Mouse (Mus musculus): ENCODE measurements around the gene Kbtbd12. TPM values are rescaled to one million over a fixed set of nuclear protein-coding genes. Genes with fewer than 3 reads are reported as not detected.

Kbtbd12 gene
- polyA plus RNA-seq, 1 experiment from 2014 or later = 0.55 TPM

- no peak for ATAC-seq (ENCODE audit: insufficient number of reproducible peaks, low FRiP score, low TSS enrichment, low read depth)
- Histone ChIP-seq H3K36me3 (no peaks in the 10 kb centered on the region), H3K4me2 (replicated peaks) (no peak overlapping the region), H3K9ac (no peak overlapping the region), H3K9me3 (replicated peaks) (no peaks in the 10 kb centered on the region), H3K27me3 (no peaks in the 10 kb centered on the region), H3K27ac (replicated peaks) (no peak overlapping the region), H3K4me3 (replicated peaks) (no peak overlapping the region), H3K4me1 (peaks cover 8% of the 10 kb centered on the region; the same call in 1 of the 2 replicates)
- WGBS = 68% methylated on average over 4 of the region's 4 CpGs
Observed at GRCm38 (mm10) chr6:88641346-88641920, 3.7 kb upstream of the Kbtbd12 start.

GRCm38 (mm10) chr6:88640331-88640730, 2.6 kb upstream of the Kbtbd12 start:
- 40% methylated on average over 3 of the region's 3 CpGs for WGBS
- Histone ChIP-seq H3K4me1 (peaks cover 8% of the 10 kb centered on the region; the same call in 1 of the 2 replicates), H3K27me3 (no peaks in the 10 kb centered on the region), H3K27ac (replicated peaks) (no peak overlapping the region), H3K4me3 (replicated peaks) (no peak overlapping the region), H3K4me2 (replicated peaks) (no peak overlapping the region), H3K9ac (no peak overlapping the region), H3K36me3 (no peaks in the 10 kb centered on the region), H3K9me3 (replicated peaks) (no peaks in the 10 kb centered on the region)
- ATAC-seq (ENCODE audit: insufficient number of reproducible peaks, low FRiP score, low TSS enrichment, low read depth) = no peak

- H3K4me1 ChIP-seq = peaks cover 8% of the 10 kb centered on the region; the same call in 1 of the 2 replicates
- H3K9me3 ChIP-seq (replicated peaks) = no peaks in the 10 kb centered on the region
- 3% methylated on average over 9 of the region's 9 CpGs for WGBS
- no peak overlapping the region for H3K9ac ChIP-seq
- H3K36me3 ChIP-seq = no peaks in the 10 kb centered on the region
- no peak overlapping the region for H3K4me3 ChIP-seq (replicated peaks)
- no peaks in the 10 kb centered on the region for H3K27me3 ChIP-seq
- H3K27ac ChIP-seq (replicated peaks) = no peak overlapping the region
- H3K4me2 ChIP-seq (replicated peaks) = no peak overlapping the region
- no peak for ATAC-seq (ENCODE audit: insufficient number of reproducible peaks, low FRiP score, low TSS enrichment, low read depth)
Observed at GRCm38 (mm10) chr6:88639921-88640320, 2.2 kb upstream of the Kbtbd12 start.

GRCm38 (mm10) chr6:88639372-88639920, 1.7 kb upstream of the Kbtbd12 start:
- no peak for ATAC-seq (ENCODE audit: insufficient number of reproducible peaks, low FRiP score, low TSS enrichment, low read depth)
- 32% methylated on average over 6 of the region's 6 CpGs for WGBS
- H3K4me2 ChIP-seq (replicated peaks) = no peak overlapping the region

GRCm38 (mm10) chr6:88638917-88639316, 1.2 kb upstream of the Kbtbd12 start:
- Histone ChIP-seq H3K4me2 (replicated peaks) (no peak overlapping the region), H3K9me3 (replicated peaks) (no peaks in the 10 kb centered on the region), H3K4me3 (replicated peaks) (no peak overlapping the region), H3K27ac (replicated peaks) (no peak overlapping the region), H3K9ac (no peak overlapping the region), H3K27me3 (no peaks in the 10 kb centered on the region), H3K36me3 (no peaks in the 10 kb centered on the region), H3K4me1 (peaks cover 8% of the 10 kb centered on the region; the same call in 1 of the 2 replicates)
- 36% methylated on average over 1 of the region's 1 CpGs for WGBS
- no peak for ATAC-seq (ENCODE audit: insufficient number of reproducible peaks, low FRiP score, low TSS enrichment, low read depth)

More at GRCm38 (mm10) chr6:88639372-88639920, 1.7 kb upstream of the Kbtbd12 start:
- H3K36me3 ChIP-seq = no peaks in the 10 kb centered on the region
- no peak overlapping the region for H3K27ac ChIP-seq (replicated peaks)
- H3K4me3 ChIP-seq (replicated peaks) = no peak overlapping the region
- H3K27me3 ChIP-seq = no peaks in the 10 kb centered on the region
- peaks cover 8% of the 10 kb centered on the region; the same call in 1 of the 2 replicates for H3K4me1 ChIP-seq
- no peaks in the 10 kb centered on the region for H3K9me3 ChIP-seq (replicated peaks)
- H3K9ac ChIP-seq = no peak overlapping the region

GRCm38 (mm10) chr6:88635881-88636754, 1.6 kb downstream of the Kbtbd12 start:
- Histone ChIP-seq H3K4me3 (replicated peaks) (no peak overlapping the region), H3K9ac (no peak overlapping the region), H3K4me1 (peaks cover 8% of the 10 kb centered on the region; the same call in 1 of the 2 replicates), H3K4me2 (replicated peaks) (no peak overlapping the region), H3K27ac (replicated peaks) (no peak overlapping the region), H3K36me3 (no peaks in the 10 kb centered on the region), H3K9me3 (replicated peaks) (no peaks in the 10 kb centered on the region), H3K27me3 (no peaks in the 10 kb centered on the region)
- ATAC-seq (ENCODE audit: insufficient number of reproducible peaks, low FRiP score, low TSS enrichment, low read depth) = no peak
- 86% methylated on average over 6 of the region's 6 CpGs for WGBS

GRCm38 (mm10) chr6:88631293-88631692, 6.5 kb downstream of the Kbtbd12 start:
- Histone ChIP-seq H3K9me3 (replicated peaks) (no peaks in the 10 kb centered on the region), H3K9ac (no peak overlapping the region), H3K4me1 (peaks cover 11% of the 10 kb centered on the region; the same call in 1 of the 2 replicates), H3K36me3 (no peaks in the 10 kb centered on the region), H3K4me2 (replicated peaks) (no peak overlapping the region), H3K27me3 (no peaks in the 10 kb centered on the region), H3K27ac (replicated peaks) (no peak overlapping the region), H3K4me3 (replicated peaks) (no peak overlapping the region)
- 57% methylated on average over 6 of the region's 6 CpGs for WGBS
- no peak for ATAC-seq (ENCODE audit: insufficient number of reproducible peaks, low FRiP score, low TSS enrichment, low read depth)

- WGBS = 79% methylated on average over 5 of the region's 5 CpGs
- H3K27ac ChIP-seq (replicated peaks) = no peak overlapping the region
- ATAC-seq (ENCODE audit: insufficient number of reproducible peaks, low FRiP score, low TSS enrichment, low read depth) = no peak
- H3K4me2 ChIP-seq (replicated peaks) = no peak overlapping the region
- no peaks in the 10 kb centered on the region for H3K9me3 ChIP-seq (replicated peaks)
- no peak overlapping the region for H3K9ac ChIP-seq
- no peak overlapping the region for H3K4me3 ChIP-seq (replicated peaks)
- no peaks in the 10 kb centered on the region for H3K27me3 ChIP-seq
- H3K36me3 ChIP-seq = no peaks in the 10 kb centered on the region
- H3K4me1 ChIP-seq = peaks cover 11% of the 10 kb centered on the region; the same call in 1 of the 2 replicates
Observed at GRCm38 (mm10) chr6:88630560-88630959, 7.2 kb downstream of the Kbtbd12 start.

GRCm38 (mm10) chr6:88629821-88630220, 7.9 kb downstream of the Kbtbd12 start:
- 91% methylated on average over 2 of the region's 2 CpGs for WGBS
- H3K9me3 ChIP-seq (replicated peaks) = no peaks in the 10 kb centered on the region
- no peak overlapping the region for H3K9ac ChIP-seq
- H3K4me1 ChIP-seq = peaks cover 11% of the 10 kb centered on the region; the same call in 1 of the 2 replicates
- no peak overlapping the region for H3K4me3 ChIP-seq (replicated peaks)
- H3K27me3 ChIP-seq = no peaks in the 10 kb centered on the region
- no peak overlapping the region for H3K27ac ChIP-seq (replicated peaks)
- H3K36me3 ChIP-seq = no peaks in the 10 kb centered on the region
- H3K4me2 ChIP-seq (replicated peaks) = no peak overlapping the region
- ATAC-seq (ENCODE audit: insufficient number of reproducible peaks, low FRiP score, low TSS enrichment, low read depth) = no peak

- Histone ChIP-seq H3K36me3 (no peaks in the 10 kb centered on the region), H3K9ac (0 out of 2 replicates have a peak overlapping the region, but pooled peaks have one; percentile 26), H3K4me3 (replicated peaks) (peak overlapping the region; percentile 52), H3K9me3 (replicated peaks) (no peaks in the 10 kb centered on the region), H3K27me3 (no peaks in the 10 kb centered on the region), H3K4me2 (replicated peaks) (peak overlapping the region; percentile 99), H3K4me1 (peaks cover 11% of the 10 kb centered on the region; the same call in 1 of the 2 replicates), H3K27ac (replicated peaks) (no peak overlapping the region)
- ATAC-seq (ENCODE audit: insufficient number of reproducible peaks, low FRiP score, low TSS enrichment, low read depth) = peak; percentile 81
- under 1% methylated on average over 44 of the region's 51 CpGs for WGBS
Observed at GRCm38 (mm10) chr6:88627317-88627811, 10.4 kb downstream of the Kbtbd12 start.

- peak overlapping the region; percentile 52 for H3K4me3 ChIP-seq (replicated peaks)
- WGBS = 16% methylated on average over 11 of the region's 11 CpGs
- peaks cover 11% of the 10 kb centered on the region; the same call in 1 of the 2 replicates for H3K4me1 ChIP-seq
- no peaks in the 10 kb centered on the region for H3K9me3 ChIP-seq (replicated peaks)
- H3K27ac ChIP-seq (replicated peaks) = no peak overlapping the region
- no peaks in the 10 kb centered on the region for H3K27me3 ChIP-seq
- H3K4me2 ChIP-seq (replicated peaks) = peak overlapping the region; percentile 99
- H3K9ac ChIP-seq = 0 out of 2 replicates have a peak overlapping the region, but pooled peaks have one; percentile 26
- no peaks in the 10 kb centered on the region for H3K36me3 ChIP-seq
- no peak for ATAC-seq (ENCODE audit: insufficient number of reproducible peaks, low FRiP score, low TSS enrichment, low read depth)
Observed at GRCm38 (mm10) chr6:88626912-88627311, 10.8 kb downstream of the Kbtbd12 start.
